Mouse (Mus musculus): ENCODE results near the gene Prpsap1. TPM values are rescaled to one million over a fixed set of nuclear protein-coding genes. Genes with fewer than 3 reads are reported as not detected.

Prpsap1 gene
- polyA plus RNA-seq, 1 experiment from 2014 or later = 187 TPM

Other genes with a start within 250 kb of the Prpsap1 start
- gene Srp68, start 220.0 kb downstream of the Prpsap1 start, polyA plus RNA-seq (2015; fragmentation: Nextera tagmentation; extraction: Ambion mirVana) = 63.4 and 68.5 TPM in 2 replicates
- gene Galr2, start 213.3 kb downstream of the Prpsap1 start, polyA plus RNA-seq (2015; fragmentation: Nextera tagmentation; extraction: Ambion mirVana) = 0.22 and 0.26 TPM in 2 replicates
- gene Exoc7, start 187.0 kb downstream of the Prpsap1 start, polyA plus RNA-seq (2015; fragmentation: Nextera tagmentation; extraction: Ambion mirVana) = 92.0 and 104 TPM in 2 replicates
- gene Foxj1, start 158.8 kb downstream of the Prpsap1 start, polyA plus RNA-seq (2015; fragmentation: Nextera tagmentation; extraction: Ambion mirVana) = 6.2 and 12.4 TPM in 2 replicates
- 25.7 and 31.3 TPM in 2 replicates for gene Rnf157, start 81.2 kb downstream of the Prpsap1 start, polyA plus RNA-seq (2015; fragmentation: Nextera tagmentation; extraction: Ambion mirVana)
- gene Ubald2, start 60.1 kb downstream of the Prpsap1 start, polyA plus RNA-seq (2015; fragmentation: Nextera tagmentation; extraction: Ambion mirVana) = 47.7 and 50.3 TPM in 2 replicates
- not detected in 2 replicates for gene Qrich2, start 28.0 kb downstream of the Prpsap1 start, polyA plus RNA-seq (2015; fragmentation: Nextera tagmentation; extraction: Ambion mirVana)
- gene Sphk1, start 36.7 kb upstream of the Prpsap1 start, polyA plus RNA-seq (2015; fragmentation: Nextera tagmentation; extraction: Ambion mirVana) = 3.1 and 3.2 TPM in 2 replicates
- gene Ube2o, start 87.2 kb upstream of the Prpsap1 start, polyA plus RNA-seq (2015; fragmentation: Nextera tagmentation; extraction: Ambion mirVana) = 12.3 and 12.7 TPM in 2 replicates
- 0.22 and 0.34 TPM in 2 replicates for gene Aanat, start 92.2 kb upstream of the Prpsap1 start, polyA plus RNA-seq (2015; fragmentation: Nextera tagmentation; extraction: Ambion mirVana)
- 0.76 and 0.77 TPM in 2 replicates for gene Rhbdf2, start 132.8 kb upstream of the Prpsap1 start, polyA plus RNA-seq (2015; fragmentation: Nextera tagmentation; extraction: Ambion mirVana)
- 1.0 and 1.2 TPM in 2 replicates for gene Prcd, start 159.3 kb upstream of the Prpsap1 start, polyA plus RNA-seq (2015; fragmentation: Nextera tagmentation; extraction: Ambion mirVana)
- gene Cygb, start 160.1 kb upstream of the Prpsap1 start, polyA plus RNA-seq (2015; fragmentation: Nextera tagmentation; extraction: Ambion mirVana) = 8.8 TPM in 2 replicates

Measured in midbrain, embryonic 13.5 days (tissue).